Mouse (Mus musculus) embryo, embryonic 11.5 days (tissue): ENCODE measurements at regions not wholly inside any gene's neighbourhood (a gene's known extent, or its start where the extent isn't known, plus 50 kb on each side); places are given as distances from the start of the nearest gene placed in this dataset.
"Not testable (repeated sequence)": the region's sequence is repeated elsewhere in the genome, so short reads cannot be mapped to it uniquely, and the experiment has no call there.

Experiments
- DNase-seq: peaks from one replicate; pipeline ENCODE4 v3.0.0-alpha.2; 2012; ENCODE audit warnings: low read depth, low spot score

- DNase-seq: peak; percentile 29
These were observed 164.3 kb downstream of the Sdhaf3 start for GRCm38 (mm10) chr6:7120136-7120535.

GRCm38 (mm10) chr6:7133042-7133441 is 177.2 kb downstream of the Sdhaf3 start:
- no peak for DNase-seq

GRCm38 (mm10) chr6:7134062-7134461 is 178.3 kb downstream of the Sdhaf3 start:
- no peak for DNase-seq

GRCm38 (mm10) chr6:7134888-7135287 is 179.1 kb downstream of the Sdhaf3 start:
- no peak for DNase-seq

GRCm38 (mm10) chr6:7181711-7182110 is 225.9 kb downstream of the Sdhaf3 start:
- no peak for DNase-seq

GRCm38 (mm10) chr6:7199046-7199599 is 243.3 kb downstream of the Sdhaf3 start:
- DNase-seq: no peak

GRCm38 (mm10) chr6:7215880-7216279 is 260.1 kb downstream of the Sdhaf3 start:
- no peak for DNase-seq

GRCm38 (mm10) chr6:7252286-7252685 is 296.5 kb downstream of the Sdhaf3 start:
- DNase-seq: no peak

- no peak for DNase-seq
These were observed 277.2 kb upstream of the Tac1 start for GRCm38 (mm10) chr6:7277431-7277830.

GRCm38 (mm10) chr6:7306956-7307355 is 247.7 kb upstream of the Tac1 start:
- DNase-seq: no peak

- DNase-seq: no peak
These were observed 241.2 kb upstream of the Tac1 start for GRCm38 (mm10) chr6:7313496-7313895.

- DNase-seq: no peak
These were observed 227.7 kb upstream of the Tac1 start for GRCm38 (mm10) chr6:7326974-7327373.

- DNase-seq: no peak
These were observed 198.0 kb upstream of the Tac1 start for GRCm38 (mm10) chr6:7356634-7357033.

GRCm38 (mm10) chr6:7367166-7367565 is 187.5 kb upstream of the Tac1 start:
- no peak for DNase-seq

- DNase-seq: no peak
These were observed 180.1 kb upstream of the Tac1 start for GRCm38 (mm10) chr6:7374629-7375028.

- DNase-seq: no peak
These were observed 178.8 kb upstream of the Tac1 start for GRCm38 (mm10) chr6:7375851-7376250.

- no peak for DNase-seq
These were observed 176.0 kb upstream of the Tac1 start for GRCm38 (mm10) chr6:7378651-7379050.

GRCm38 (mm10) chr6:7424731-7425130 is 129.9 kb upstream of the Tac1 start:
- DNase-seq: no peak

GRCm38 (mm10) chr6:7441725-7442124 is 113.0 kb upstream of the Tac1 start:
- DNase-seq: no peak

- not testable (repeated sequence) for DNase-seq
These were observed 112.4 kb upstream of the Tac1 start for GRCm38 (mm10) chr6:7442286-7442685.

- DNase-seq: no peak
These were observed 98.8 kb upstream of the Tac1 start for GRCm38 (mm10) chr6:7455881-7456280.

- DNase-seq: no peak
These were observed 90.8 kb upstream of the Tac1 start for GRCm38 (mm10) chr6:7463896-7464295.

GRCm38 (mm10) chr6:7464346-7464745 is 90.3 kb upstream of the Tac1 start:
- DNase-seq: no peak

GRCm38 (mm10) chr6:7472366-7473026 is 82.2 kb upstream of the Tac1 start:
- DNase-seq: no peak
